Mouse (Mus musculus): ENCODE data around the gene Camk1g.

DNA sequence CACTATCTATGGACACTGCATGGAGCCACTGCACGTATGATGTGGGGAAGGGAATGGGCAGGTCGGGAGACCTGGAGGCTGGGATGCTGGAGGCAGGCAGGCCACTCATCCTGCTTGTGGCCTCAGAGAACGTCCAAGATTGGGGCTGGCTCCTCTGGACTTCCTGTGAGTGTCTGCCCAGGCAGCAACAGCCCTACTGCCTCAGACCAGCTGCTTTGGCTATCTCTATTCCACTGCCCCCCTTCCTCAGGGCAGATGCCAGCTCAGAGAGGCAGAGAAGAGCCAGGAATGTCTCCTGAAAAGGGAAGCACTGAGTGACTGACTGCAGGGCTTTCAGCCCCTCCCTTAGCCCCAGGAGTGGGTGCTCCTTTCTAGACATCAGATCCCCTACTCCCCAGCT lies 23.2 kb downstream of the Camk1g start:
- TF ChIP-seq GATA1 (IDR thresholded peaks at IDR 0.05; ENCODE audit: low read length) (no peak), TAL1 (IDR thresholded peaks at IDR 0.05; ENCODE audit: low read length) (no peak)

Measured in erythroblast, embryonic 14.5 days (primary cell).